Mouse (Mus musculus): ENCODE results near the gene Sgtb. TPM values are rescaled to one million over a fixed set of nuclear protein-coding genes. Genes with fewer than 3 reads are reported as not detected.

Sgtb gene
- polyA plus RNA-seq, 1 experiment from 2014 or later: 4.9 TPM

Other genes starting within 250 kb of the Sgtb start
- gene Erbin, start 189.2 kb upstream of the Sgtb start, polyA plus RNA-seq (2015; fragmentation: Nextera tagmentation; extraction: Ambion mirVana): 16.3 and 18.3 TPM in 2 replicates
- gene Nln, start 127 bp upstream of the Sgtb start, polyA plus RNA-seq (2015; fragmentation: Nextera tagmentation; extraction: Ambion mirVana): 22.7 and 23.6 TPM in 2 replicates
- 58.7 and 61.0 TPM in 2 replicates for gene Trappc13, start 68.7 kb downstream of the Sgtb start, polyA plus RNA-seq (2015; fragmentation: Nextera tagmentation; extraction: Ambion mirVana)
- gene Trim23, start 69.1 kb downstream of the Sgtb start, polyA plus RNA-seq (2015; fragmentation: Nextera tagmentation; extraction: Ambion mirVana): 14.7 and 15.9 TPM in 2 replicates
- 41.8 and 51.3 TPM in 2 replicates for gene Cenpk, start 118.9 kb downstream of the Sgtb start, polyA plus RNA-seq (2015; fragmentation: Nextera tagmentation; extraction: Ambion mirVana)
- gene Ppwd1, start 119.1 kb downstream of the Sgtb start, polyA plus RNA-seq (2015; fragmentation: Nextera tagmentation; extraction: Ambion mirVana): 13.0 and 13.1 TPM in 2 replicates
- gene Adamts6, start 178.1 kb downstream of the Sgtb start, polyA plus RNA-seq (2015; fragmentation: Nextera tagmentation; extraction: Ambion mirVana): 1.8 and 2.6 TPM in 2 replicates